Mouse (Mus musculus): ENCODE data around the gene Hvcn1. TPM values are rescaled to one million over a fixed set of nuclear protein-coding genes. Genes with fewer than 3 reads are reported as not detected.

Hvcn1 gene
- polyA plus RNA-seq, 1 experiment from 2014 or later, result 4.7 TPM

- ATAC-seq (replicated peaks; ENCODE audit: low FRiP score, low TSS enrichment, low read depth), result no peak
- Histone ChIP-seq H3K36me3 (ENCODE audit: control insufficient read depth, insufficient read depth, low read length) (peaks cover 34% of the 10 kb centered on the region), H3K27ac (ENCODE audit: low read depth) (no peak overlapping the region)
Observed at GRCm38 (mm10) chr5:122245186-122245585, 38.6 kb downstream of the Hvcn1 start.

DNA sequence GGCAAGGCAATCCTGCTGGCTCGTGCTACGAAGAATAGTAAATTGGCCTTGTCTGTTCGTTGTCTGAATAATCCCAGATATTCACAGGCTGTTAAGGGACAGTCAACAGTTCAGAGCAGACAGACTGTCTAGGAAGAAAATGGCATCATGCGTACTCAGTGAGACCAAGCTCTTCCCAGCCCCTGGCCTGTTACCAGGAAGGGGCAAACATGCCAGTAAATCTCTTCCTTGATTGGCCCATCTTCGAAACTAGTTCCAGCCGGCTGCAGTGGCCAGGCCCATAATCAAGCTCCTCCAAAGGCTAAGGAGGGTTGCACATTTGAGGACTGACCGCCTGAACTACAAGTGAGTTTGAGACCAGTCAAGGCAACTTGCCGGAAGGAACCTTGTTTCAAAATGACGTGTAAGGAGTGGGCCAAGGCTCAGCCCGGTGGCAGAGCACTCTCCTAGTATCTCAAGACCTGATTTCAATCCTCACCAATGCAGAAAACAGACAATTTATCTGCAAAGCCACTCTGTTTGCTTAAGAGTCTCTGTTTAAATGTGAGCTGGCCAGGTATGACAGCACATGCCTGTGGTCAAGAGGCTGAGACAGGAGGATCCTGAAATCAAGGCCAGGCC, 40.1 kb downstream of the Hvcn1 start:
- Histone ChIP-seq H3K9me3 (ENCODE audit: control insufficient read depth, low read length) (no peaks in the 10 kb centered on the region), H3K27ac (ENCODE audit: low read depth) (no peak overlapping the region), H3K27me3 (replicated peaks; ENCODE audit: control insufficient read depth, insufficient read depth, low read length) (no peaks in the 10 kb centered on the region), H3K4me3 (ENCODE audit: low read depth, low read length) (no peak overlapping the region), H3K9ac (ENCODE audit: low read length) (no peak overlapping the region), H3K4me2 (ENCODE audit: low read length) (no peak overlapping the region), H3K36me3 (ENCODE audit: control insufficient read depth, insufficient read depth, low read length) (peaks cover 32% of the 10 kb centered on the region), H3K4me1 (replicated peaks; ENCODE audit: control insufficient read depth, insufficient read depth, low read length) (no peaks in the 10 kb centered on the region)
- DNase-seq (ENCODE audit: low spot score), result no peak
- 79% methylated on average over 10 of the region's 10 CpGs for WGBS
- no peak for ATAC-seq (replicated peaks; ENCODE audit: low FRiP score, low TSS enrichment, low read depth)

More at GRCm38 (mm10) chr5:122245186-122245585, 38.6 kb downstream of the Hvcn1 start:
- Histone ChIP-seq H3K4me3 (ENCODE audit: low read depth, low read length) (no peak overlapping the region), H3K9me3 (ENCODE audit: control insufficient read depth, low read length) (no peaks in the 10 kb centered on the region), H3K9ac (ENCODE audit: low read length) (no peak overlapping the region), H3K27me3 (replicated peaks; ENCODE audit: control insufficient read depth, insufficient read depth, low read length) (no peaks in the 10 kb centered on the region), H3K4me2 (ENCODE audit: low read length) (no peak overlapping the region), H3K4me1 (replicated peaks; ENCODE audit: control insufficient read depth, insufficient read depth, low read length) (no peaks in the 10 kb centered on the region)
- 66% methylated on average over 3 of the region's 3 CpGs for WGBS
- no peak for DNase-seq (ENCODE audit: low spot score)

DNA sequence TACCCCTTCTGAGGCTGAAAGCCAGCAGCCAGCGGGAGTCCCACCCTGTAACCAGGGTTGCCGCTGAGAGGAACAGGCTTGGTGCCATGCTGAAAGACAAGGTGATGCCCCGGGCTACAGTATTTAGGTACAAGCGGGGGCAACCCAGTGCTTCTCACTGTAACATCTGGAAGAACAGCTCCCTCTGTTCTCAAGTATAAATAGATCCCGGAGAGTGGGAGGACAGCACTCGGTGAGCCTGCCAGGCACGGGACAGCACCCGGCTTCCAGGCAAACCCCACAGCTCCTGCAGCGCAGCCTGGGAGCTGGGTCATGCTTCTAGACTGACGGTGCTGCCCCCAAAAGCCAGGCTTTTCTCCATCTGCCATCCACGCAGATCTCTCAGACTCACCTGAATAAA, 40.9 kb downstream of the Hvcn1 start:
- Histone ChIP-seq H3K4me2 (ENCODE audit: low read length) (no peak overlapping the region), H3K4me1 (replicated peaks; ENCODE audit: control insufficient read depth, insufficient read depth, low read length) (no peaks in the 10 kb centered on the region), H3K9me3 (ENCODE audit: control insufficient read depth, low read length) (no peaks in the 10 kb centered on the region), H3K4me3 (ENCODE audit: low read depth, low read length) (no peak overlapping the region), H3K9ac (ENCODE audit: low read length) (no peak overlapping the region), H3K36me3 (ENCODE audit: control insufficient read depth, insufficient read depth, low read length) (peaks cover 37% of the 10 kb centered on the region), H3K27me3 (replicated peaks; ENCODE audit: control insufficient read depth, insufficient read depth, low read length) (no peaks in the 10 kb centered on the region), H3K27ac (ENCODE audit: low read depth) (no peak overlapping the region)
- WGBS, result 77% methylated on average over 11 of the region's 11 CpGs
- DNase-seq (ENCODE audit: low spot score) (no peak), ATAC-seq (replicated peaks; ENCODE audit: low FRiP score, low TSS enrichment, low read depth) (no peak)

DNA sequence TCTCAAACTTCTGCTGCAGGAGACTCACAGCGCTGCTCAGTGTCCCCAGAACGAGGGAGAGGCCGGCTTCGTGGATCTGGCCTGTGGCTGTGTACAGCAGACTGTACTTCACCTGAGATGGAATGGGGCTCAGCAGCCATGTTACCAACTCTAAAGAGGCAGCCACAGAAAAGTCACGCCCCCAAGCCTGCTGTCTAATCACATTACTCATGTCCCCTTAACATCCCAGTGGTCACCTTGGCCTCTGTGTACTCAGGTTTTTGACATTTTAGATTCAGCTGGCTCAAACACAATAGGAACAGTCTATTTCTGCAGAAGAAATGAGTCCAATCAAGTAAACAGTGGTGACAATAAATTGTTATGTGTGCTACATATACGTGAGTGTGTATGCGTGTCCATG, 41.3 kb downstream of the Hvcn1 start:
- WGBS, result 91% methylated on average over 7 of the region's 7 CpGs
- Histone ChIP-seq H3K4me2 (ENCODE audit: low read length) (no peak overlapping the region), H3K27me3 (replicated peaks; ENCODE audit: control insufficient read depth, insufficient read depth, low read length) (no peaks in the 10 kb centered on the region), H3K4me3 (ENCODE audit: low read depth, low read length) (no peak overlapping the region), H3K4me1 (replicated peaks; ENCODE audit: control insufficient read depth, insufficient read depth, low read length) (no peaks in the 10 kb centered on the region), H3K27ac (ENCODE audit: low read depth) (no peak overlapping the region), H3K9ac (ENCODE audit: low read length) (no peak overlapping the region), H3K36me3 (ENCODE audit: control insufficient read depth, insufficient read depth, low read length) (peaks cover 36% of the 10 kb centered on the region), H3K9me3 (ENCODE audit: control insufficient read depth, low read length) (no peaks in the 10 kb centered on the region)
- DNase-seq (ENCODE audit: low spot score) (no peak), ATAC-seq (replicated peaks; ENCODE audit: low FRiP score, low TSS enrichment, low read depth) (no peak)

- H3K27ac ChIP-seq (ENCODE audit: low read depth), result no peak overlapping the region
- no peak overlapping the region for H3K9ac ChIP-seq (ENCODE audit: low read length)
- H3K4me1 ChIP-seq (replicated peaks; ENCODE audit: control insufficient read depth, insufficient read depth, low read length), result no peaks in the 10 kb centered on the region
- no peaks in the 10 kb centered on the region for H3K9me3 ChIP-seq (ENCODE audit: control insufficient read depth, low read length)
- H3K4me2 ChIP-seq (ENCODE audit: low read length), result no peak overlapping the region
- 78% methylated on average over 4 of the region's 4 CpGs for WGBS
- H3K4me3 ChIP-seq (ENCODE audit: low read depth, low read length), result no peak overlapping the region
- DNase-seq (ENCODE audit: low spot score) (no peak), ATAC-seq (replicated peaks; ENCODE audit: low FRiP score, low TSS enrichment, low read depth) (no peak)
- peaks cover 43% of the 10 kb centered on the region for H3K36me3 ChIP-seq (ENCODE audit: control insufficient read depth, insufficient read depth, low read length)
- H3K27me3 ChIP-seq (replicated peaks; ENCODE audit: control insufficient read depth, insufficient read depth, low read length), result no peaks in the 10 kb centered on the region
Observed at GRCm38 (mm10) chr5:122249281-122249680, 42.7 kb downstream of the Hvcn1 start.

DNA sequence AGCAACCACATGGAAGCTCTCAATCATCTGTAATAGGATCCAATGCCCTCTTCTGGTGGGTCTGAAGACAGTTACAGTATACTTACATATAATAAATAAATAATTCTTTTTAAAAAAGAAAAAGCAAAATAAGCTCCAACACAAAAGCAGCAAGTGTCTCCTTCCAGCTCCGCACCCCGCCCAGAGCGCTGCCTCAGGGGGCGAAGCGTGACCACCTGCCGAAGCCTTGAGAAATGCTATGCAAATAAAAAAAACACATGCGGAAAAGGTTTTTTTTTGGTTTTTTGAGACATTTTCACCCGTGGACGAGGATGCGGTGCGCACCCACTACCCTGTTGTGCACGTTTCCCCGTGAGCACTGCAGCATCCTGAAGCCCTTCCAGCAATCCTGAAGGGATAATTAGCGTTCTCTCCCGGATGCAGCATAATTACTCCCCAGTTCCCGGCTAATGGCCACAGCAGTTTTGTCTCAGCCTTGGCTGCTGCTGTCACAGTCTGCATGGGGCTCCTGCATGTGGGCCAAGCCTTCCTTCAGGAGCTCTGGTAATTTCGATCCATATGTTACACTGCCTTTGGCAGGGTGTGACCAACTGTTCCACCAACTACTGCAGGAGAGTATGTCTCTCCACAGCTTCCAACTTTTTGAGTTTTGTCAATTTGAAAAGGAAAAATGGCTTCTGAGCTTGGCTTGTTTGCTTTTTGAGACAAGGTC, 45.4 kb downstream of the Hvcn1 start:
- H3K4me3 ChIP-seq (ENCODE audit: low read depth, low read length), result no peak overlapping the region
- no peak overlapping the region for H3K4me2 ChIP-seq (ENCODE audit: low read length)
- WGBS, result 90% methylated on average over 17 of the region's 17 CpGs
- H3K27me3 ChIP-seq (replicated peaks; ENCODE audit: control insufficient read depth, insufficient read depth, low read length), result no peaks in the 10 kb centered on the region
- no peak overlapping the region for H3K9ac ChIP-seq (ENCODE audit: low read length)
- H3K4me1 ChIP-seq (replicated peaks; ENCODE audit: control insufficient read depth, insufficient read depth, low read length), result no peaks in the 10 kb centered on the region
- DNase-seq (ENCODE audit: low spot score), result no peak
- no peak overlapping the region for H3K27ac ChIP-seq (ENCODE audit: low read depth)
- no peaks in the 10 kb centered on the region for H3K9me3 ChIP-seq (ENCODE audit: control insufficient read depth, low read length)
- peaks cover 70% of the 10 kb centered on the region for H3K36me3 ChIP-seq (ENCODE audit: control insufficient read depth, insufficient read depth, low read length)
- ATAC-seq (replicated peaks; ENCODE audit: low FRiP score, low TSS enrichment, low read depth), result no peak

DNA sequence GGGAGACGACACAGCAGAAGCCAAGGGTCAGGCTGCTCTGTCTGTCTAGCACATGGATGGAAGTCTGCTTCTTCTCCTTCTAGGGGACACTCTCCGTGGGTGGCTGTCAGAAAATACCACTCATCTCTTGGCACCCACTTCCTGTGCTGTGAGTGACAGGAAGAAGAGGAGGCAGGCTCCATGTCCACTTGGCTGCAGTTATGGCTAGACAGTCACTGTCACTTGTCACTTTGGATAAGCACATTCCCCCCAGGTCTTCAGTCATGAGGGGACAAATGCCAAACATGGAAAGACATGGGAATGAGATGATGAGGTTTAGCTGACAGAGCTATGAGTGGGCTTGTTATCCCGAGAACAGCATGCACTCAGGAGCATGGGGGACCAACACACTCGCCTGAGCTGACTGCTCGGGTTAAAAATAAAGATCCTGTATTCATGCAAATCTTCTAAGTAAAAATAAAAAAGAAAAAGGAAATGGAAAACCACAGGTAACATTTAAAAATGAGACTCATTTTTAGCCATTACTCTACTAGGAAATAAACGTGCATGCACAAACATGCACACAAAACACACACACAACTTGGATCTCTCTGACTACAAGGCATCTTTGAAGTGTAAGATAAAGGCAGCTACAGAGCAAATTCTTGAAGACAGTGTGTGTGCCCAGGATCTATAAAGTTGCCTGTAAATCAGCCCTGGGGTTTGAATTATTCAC, 51.6 kb downstream of the Hvcn1 start:
- Histone ChIP-seq H3K4me1 (replicated peaks; ENCODE audit: control insufficient read depth, insufficient read depth, low read length) (peaks cover 3% of the 10 kb centered on the region; the same call in 1 of the 2 replicates), H3K9me3 (ENCODE audit: control insufficient read depth, low read length) (no peaks in the 10 kb centered on the region), H3K9ac (ENCODE audit: low read length) (no peak overlapping the region), H3K27me3 (replicated peaks; ENCODE audit: control insufficient read depth, insufficient read depth, low read length) (no peaks in the 10 kb centered on the region), H3K4me3 (ENCODE audit: low read depth, low read length) (no peak overlapping the region), H3K4me2 (ENCODE audit: low read length) (no peak overlapping the region), H3K27ac (ENCODE audit: low read depth) (no peak overlapping the region), H3K36me3 (ENCODE audit: control insufficient read depth, insufficient read depth, low read length) (peaks cover 63% of the 10 kb centered on the region)
- no peak for ATAC-seq (replicated peaks; ENCODE audit: low FRiP score, low TSS enrichment, low read depth)
- no peak for DNase-seq (ENCODE audit: low spot score)
- 75% methylated on average over 6 of the region's 6 CpGs for WGBS

DNA sequence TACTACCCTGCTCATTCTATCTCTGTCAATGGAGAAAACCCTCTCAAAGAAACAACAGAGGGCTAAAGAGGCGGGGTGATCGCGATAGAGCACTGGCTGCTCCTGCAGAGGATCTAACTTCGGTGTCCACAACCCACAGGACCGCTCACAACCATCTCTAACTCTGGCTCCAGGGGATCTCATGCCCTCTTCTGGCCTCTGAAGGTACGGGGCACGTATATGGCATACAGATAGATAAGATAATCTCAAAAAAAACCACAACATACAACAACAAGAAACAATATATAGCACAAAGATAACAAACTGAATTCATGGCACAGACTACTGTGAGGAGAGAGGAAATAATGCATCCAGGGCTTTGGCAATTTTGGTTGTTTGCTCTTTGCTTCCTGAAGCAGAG, 55.5 kb downstream of the Hvcn1 start:
- no peak overlapping the region for H3K9ac ChIP-seq (ENCODE audit: low read length)
- no peak overlapping the region for H3K4me2 ChIP-seq (ENCODE audit: low read length)
- DNase-seq (ENCODE audit: low spot score) (no peak), ATAC-seq (replicated peaks; ENCODE audit: low FRiP score, low TSS enrichment, low read depth) (no peak)
- peaks cover 11% of the 10 kb centered on the region; the same call in 1 of the 2 replicates for H3K4me1 ChIP-seq (replicated peaks; ENCODE audit: control insufficient read depth, insufficient read depth, low read length)
- no peak overlapping the region for H3K4me3 ChIP-seq (ENCODE audit: low read depth, low read length)
- no peaks in the 10 kb centered on the region for H3K9me3 ChIP-seq (ENCODE audit: control insufficient read depth, low read length)
- H3K27me3 ChIP-seq (replicated peaks; ENCODE audit: control insufficient read depth, insufficient read depth, low read length), result no peaks in the 10 kb centered on the region
- H3K27ac ChIP-seq (ENCODE audit: low read depth), result no peak overlapping the region
- WGBS, result 66% methylated on average over 7 of the region's 7 CpGs
- peaks cover 29% of the 10 kb centered on the region for H3K36me3 ChIP-seq (ENCODE audit: control insufficient read depth, insufficient read depth, low read length)
